Mouse (Mus musculus) cerebellum, postnatal 25 days (tissue): ENCODE results near the gene Nos1.
"Not testable (repeated sequence)": the region's sequence is repeated elsewhere in the genome, so short reads cannot be mapped to it uniquely, and the experiment has no call there.

ENCODE experiments used
- DNase-seq, 2 experiments: peaks; one replicate each; pipeline ENCODE4 v3.0.0; 2021; ENCODE audit warnings: mixed read lengths in 2 of 2

The Nos1 gene

DNA sequence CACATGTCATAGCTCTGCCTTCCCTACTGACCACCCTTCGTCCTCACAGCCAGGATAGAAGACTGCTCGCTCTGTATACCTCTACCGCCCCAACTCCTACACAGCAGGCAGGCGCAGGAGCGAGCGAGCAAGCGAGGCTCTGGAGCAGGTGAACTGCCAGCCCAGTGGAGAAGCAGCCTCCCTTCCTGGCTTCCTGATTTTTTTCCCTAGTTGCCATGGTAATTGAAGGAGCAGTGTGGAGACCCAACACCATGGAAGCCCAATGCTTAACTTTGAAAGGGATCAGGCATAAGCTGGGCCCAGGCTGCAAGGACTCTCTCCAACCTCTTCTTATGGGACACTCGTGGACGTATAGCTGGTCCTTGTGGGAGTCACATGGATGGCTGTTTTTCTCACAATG lies 59.4 kb downstream of the Nos1 start:
- peak in 1 of 2 experiments; percentile 23 for DNase-seq

DNA sequence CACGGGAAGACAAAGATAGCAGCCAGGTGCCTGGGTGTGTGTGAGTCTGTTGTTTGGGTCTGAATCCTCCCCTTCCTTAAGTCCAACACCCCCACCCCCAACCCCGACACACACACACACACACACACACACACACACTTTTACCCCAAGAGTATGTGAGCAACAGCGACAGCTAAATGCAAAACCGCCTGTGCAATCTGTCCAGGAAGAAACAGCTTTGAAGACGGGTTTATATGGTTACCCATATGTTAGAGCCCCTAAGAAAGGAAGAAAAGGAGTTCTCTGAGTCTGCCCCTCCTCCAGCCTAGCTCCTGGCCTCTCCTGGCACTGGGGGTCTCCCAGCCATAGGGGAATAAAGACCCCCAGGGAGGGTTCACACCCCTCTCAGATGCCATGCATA lies 60.2 kb downstream of the Nos1 start:
- DNase-seq = no peak

DNA sequence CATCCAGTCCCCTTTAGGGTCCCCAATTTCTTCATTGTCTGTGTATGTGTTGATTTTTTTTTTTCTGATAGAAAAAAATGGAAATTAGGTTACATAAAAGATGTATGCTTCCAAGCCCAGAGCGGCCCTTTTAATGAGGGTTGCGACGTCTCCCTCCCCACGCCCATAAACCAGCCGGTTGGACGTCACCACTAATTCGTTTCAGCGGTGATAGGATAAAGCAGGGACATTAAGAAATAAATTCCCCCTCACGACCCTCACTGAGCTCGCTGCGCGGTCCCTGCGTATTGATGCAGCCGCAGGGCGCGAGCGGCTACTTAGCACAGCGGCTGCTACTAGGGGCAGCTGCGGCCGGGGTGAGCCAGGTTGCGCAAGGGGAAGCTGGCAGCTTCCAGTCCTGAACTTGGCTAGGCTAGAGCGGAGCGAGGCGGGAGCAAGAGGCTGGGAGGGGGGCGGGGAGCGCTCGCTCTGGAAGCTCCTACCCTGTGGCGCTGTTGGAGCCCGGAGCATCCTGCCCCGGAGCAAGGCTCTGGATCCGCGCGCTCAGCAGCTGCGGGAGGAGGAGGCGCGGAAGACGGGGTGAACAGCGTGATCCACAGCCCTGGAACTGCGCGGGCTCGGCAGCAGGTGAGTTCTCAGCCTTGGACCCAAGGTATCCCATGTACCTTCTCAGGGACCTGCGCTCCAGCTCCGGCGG lies 61.0 kb downstream of the Nos1 start:
- DNase-seq = peak; percentile 80 to 81

DNA sequence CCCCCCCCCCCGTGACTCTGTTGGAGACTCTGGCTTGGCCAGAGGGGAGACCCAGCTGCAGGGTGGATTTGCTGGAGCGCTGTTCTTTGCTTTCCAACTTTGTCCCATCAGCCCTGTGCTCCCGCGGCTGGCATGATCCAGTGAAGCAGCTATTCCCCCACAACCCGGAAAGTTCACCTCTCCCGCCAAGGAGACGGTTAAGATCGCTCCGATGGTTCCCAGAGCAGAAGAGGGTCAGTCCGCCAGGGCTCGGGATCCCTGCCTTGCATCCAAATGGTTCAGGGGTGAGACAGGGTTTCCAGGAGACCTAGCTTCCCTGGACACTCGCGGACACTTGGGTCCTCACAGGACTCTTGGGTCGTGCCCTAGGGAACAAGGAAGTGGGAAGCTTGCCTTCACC lies 61.9 kb downstream of the Nos1 start:
- DNase-seq = peak; percentile 42 to 49

DNA sequence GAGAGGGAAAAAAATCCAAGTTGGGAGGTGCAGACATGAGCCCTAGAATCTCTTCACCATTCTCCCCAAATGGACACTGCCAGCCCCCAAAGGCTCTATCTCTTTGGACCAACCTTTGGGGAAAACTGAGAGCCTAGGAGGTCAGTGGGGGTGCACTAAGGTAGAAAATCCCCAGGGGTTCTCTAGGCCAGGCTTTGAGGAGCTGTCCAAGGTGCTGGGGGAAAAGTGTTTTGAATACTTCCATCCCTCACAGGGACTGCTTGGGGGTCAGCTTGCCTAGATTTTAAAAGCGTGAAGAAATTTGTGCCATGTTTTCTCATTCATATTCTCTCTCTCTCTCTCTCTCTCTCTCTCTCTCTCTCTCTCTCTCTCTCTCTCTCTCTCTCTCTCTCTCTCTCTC lies 63.8 kb downstream of the Nos1 start:
- DNase-seq = no peak

DNA sequence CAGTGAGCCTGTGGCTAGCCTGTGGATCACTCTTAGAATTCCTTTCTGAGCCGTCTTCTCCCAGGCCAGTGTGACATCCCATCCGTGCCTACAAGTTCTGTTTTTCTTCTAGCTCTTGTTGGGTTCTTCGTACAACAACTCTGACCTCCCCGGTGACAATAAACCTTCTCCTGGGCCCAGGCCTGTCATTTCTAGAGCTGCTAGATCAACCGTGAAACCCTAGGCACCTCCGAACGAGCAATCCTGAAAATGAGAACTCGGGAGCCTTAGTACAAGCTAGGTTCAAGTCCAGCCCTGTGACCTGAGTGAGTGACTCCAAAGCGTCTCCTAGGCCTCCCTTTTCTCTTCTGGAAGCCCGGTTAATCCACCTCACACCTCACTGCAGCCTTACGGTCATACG lies 69.6 kb downstream of the Nos1 start:
- DNase-seq = no peak

DNA sequence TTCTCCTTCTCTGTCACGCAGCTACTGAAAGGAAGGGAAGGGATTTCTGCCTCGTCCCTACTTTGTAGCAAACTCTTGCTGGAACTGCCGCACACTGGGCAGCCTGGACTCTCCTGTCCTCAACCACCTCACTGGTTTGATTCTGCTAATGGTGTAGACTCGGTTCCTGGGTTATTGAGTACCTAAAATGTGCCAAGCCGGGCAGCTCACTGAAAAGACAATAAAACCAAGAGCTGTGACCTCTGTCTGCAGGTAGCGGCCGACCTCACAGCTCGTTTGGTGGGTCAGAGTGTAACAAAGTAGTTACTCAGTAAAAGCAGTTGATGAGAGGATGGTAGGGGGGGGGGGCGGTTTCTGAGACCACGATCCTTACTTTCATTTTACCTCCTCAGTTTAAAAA lies 72.9 kb downstream of the Nos1 start:
- peak in 1 of 2 experiments; percentile 6 for DNase-seq

DNA sequence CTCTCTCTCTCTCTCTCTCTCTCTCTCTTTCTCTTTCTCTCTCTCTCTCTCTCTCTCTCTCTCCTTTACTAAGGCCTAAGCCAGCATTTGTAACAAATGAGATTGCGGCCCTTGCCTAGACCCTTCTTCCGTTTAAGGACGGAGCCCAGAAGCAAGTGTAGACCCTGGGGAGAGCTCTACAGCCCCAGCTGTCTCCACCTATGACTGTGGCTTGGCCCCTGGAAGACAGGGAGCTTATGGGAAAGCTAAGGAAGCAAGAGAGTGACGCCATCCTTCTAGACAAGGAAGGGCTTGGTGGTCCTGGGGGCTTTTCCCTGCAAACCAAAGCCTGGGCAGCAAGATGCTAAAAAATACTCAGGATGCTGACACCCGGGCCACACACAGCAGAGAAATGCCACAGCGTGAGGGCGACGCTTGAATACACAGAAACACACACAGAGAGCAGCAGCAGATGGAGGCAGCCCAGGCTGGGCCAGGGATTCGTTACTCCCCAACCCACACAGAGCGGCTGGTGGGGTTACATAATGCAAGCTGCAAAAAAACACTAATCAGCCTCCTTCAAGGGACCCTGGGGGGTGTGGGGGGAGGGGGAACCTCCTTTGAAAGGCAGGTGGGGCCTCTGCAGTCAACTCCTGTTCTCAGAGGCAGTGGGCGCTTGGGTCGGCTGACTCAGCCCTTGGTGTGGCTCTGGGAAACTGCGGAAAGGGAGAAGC lies 83.9 kb downstream of the Nos1 start:
- peak; percentile 86 to 87 for DNase-seq

DNA sequence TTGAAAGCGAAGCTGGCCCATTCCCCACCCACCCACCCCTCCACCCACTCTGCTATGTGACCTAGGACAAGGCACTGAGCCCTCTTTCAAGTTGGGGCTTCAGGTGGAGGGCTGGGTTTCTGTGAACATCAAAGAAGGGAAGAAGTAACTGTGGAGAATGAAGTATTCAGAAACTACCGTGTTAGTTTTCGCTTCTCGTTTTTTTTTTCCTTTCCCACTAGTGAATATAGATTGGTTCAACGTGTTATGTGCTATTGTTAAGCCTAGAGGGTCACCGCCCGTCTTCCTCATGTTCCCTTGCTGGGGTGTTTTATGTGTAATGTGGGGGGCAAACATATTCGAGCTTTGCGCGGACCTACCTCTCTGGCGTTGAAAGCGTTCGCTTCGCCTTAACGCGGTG lies 85.0 kb downstream of the Nos1 start:
- DNase-seq = no peak

DNA sequence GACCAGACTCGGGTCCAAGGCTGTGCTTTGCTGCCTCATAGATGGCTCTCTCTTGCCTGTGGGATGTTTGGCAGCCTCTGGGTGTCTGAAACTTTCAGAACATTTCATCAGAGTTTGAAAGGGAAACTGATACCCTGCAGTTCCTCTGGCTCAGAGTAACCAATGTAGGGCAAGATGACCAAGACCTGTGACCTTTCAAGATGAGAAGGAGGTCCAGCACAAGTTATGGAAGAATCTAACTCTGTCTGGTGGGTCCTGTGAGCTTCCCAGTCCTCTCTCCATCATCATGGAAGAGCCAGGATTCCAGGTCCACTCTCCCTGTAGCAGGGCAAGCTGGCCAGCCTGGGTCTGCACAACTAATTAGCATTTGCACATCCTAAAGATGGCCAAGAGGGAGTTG lies 90.8 kb downstream of the Nos1 start:
- DNase-seq = no peak

DNA sequence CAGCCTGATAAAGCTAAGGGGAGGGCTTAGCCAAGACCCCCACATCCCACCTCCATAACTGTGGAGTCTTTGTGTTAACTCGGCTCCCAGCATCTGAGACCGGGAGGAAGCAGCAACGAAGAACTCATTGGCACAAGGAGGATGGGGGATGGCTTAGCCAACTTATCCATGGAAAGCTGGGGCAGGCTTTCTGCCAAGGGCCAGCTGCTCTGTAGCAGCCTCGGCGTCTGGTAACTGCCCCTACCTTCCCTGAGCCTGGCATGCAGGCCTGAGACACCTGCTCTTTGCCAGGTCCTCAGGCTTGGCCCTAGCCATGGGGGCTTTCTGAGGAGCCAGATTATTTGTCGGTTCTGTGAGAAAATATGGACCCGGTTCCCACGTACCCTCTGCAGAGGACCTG lies 93.0 kb downstream of the Nos1 start:
- DNase-seq = peak; percentile 84 to 91

DNA sequence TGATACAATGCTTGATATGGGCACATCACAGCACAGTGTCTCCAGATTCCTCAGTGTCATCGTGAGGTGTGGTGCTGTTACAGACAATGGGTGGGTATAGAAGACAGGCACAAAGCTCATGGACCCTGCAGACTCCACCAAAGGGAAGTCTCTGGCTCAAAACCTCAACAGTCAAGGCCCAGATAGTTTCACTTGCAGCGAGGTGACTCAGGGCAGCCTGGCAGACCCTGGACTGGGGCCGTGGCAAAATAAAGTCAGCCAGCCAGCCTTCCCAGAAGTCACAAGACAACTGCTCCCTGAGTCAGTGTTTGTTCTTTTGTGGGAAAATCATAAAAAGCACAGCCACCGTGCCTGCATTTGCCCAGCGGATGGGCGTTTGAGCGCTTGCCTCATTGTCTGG lies 93.4 kb downstream of the Nos1 start:
- no peak for DNase-seq

DNA sequence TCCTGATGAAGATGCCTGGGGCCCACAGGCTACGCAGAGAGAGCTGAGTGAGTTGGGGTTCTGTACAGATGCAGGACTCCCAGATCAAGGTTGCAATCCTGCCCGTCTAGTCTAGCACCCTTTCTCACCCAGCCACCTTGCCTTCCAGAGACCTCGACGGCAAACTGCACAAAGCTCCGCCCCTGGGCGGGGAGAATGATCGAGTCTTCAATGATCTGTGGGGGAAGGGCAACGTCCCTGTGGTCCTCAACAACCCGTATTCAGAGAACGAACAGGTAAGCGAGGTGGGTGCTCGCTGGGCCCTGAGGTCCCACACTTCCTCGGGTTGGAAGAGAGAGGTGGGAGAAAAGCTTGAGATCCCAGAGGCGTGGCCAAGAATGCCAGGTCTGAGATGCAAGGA lies 98.3 kb downstream of the Nos1 start:
- DNase-seq = no peak

DNA sequence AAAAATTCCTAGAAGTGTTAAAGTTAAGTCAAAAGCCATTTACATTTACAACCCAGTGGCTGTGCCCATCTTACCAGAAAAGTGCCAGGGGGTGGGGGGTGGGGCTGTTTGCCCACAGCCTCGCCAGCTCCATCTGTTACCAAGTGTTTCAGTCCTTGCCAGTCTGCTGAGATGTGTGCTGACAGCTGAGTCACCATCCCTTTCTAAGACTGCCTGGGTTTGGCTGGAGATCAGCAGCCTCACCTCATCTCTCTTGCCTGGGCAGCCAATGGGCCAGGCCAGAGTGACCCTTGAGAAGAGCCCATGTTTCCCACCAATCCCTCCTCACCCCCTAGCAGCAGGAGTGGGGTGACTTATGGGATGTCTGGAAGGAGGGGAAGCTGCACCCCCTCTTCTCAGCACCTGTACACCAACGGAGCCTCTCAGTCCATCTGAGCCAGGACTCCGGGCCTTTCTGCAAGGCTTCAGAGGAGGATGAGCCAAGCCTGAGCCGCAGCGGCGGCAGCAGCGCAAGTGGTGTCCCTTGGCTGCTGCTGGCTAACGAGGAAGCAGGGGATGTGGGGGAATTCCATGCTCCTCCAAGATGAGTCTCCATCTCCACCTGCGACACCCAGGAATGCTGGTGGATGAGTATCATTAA lies 100.2 kb downstream of the Nos1 start:
- DNase-seq = peak; percentile 79 to 81

DNA sequence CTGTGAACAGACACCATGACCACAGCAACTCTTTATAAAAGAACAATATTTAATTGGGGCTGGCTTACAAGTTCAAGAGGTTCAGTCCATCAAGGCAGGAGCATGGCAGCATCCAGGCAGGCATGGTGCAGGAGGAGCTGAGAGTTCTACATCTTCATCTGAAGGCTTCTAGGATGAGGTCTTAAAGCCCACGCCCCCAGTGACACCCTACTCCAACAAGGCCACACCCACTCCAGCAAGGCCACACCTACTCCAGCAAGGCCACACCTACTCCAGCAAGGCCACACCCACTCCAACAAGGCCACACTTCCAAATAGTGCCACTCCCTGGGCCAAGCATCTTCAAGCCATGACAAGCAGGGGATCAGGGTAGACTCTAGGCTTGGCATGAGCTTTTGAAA lies 101.6 kb downstream of the Nos1 start:
- not testable (repeated sequence) for DNase-seq

DNA sequence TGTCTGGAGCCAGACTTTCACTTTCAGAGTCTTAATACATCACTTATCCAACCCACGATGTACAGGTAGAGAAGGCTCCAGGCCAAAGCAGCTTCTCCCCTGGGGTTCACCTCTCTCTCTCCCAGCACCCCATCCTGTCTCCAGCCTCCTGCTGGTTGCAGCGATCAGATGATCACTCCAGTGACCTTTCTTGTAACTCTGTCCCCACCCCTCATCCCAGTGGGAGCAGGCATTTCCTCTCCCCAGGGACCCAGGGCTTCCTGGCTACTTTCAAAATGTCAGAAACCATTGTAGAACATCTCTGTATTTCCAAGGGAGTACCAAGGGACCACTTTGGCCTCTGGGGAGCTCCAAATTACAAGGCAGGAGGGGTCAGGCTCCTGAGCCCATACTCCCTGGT lies 104.2 kb downstream of the Nos1 start:
- DNase-seq = no peak

DNA sequence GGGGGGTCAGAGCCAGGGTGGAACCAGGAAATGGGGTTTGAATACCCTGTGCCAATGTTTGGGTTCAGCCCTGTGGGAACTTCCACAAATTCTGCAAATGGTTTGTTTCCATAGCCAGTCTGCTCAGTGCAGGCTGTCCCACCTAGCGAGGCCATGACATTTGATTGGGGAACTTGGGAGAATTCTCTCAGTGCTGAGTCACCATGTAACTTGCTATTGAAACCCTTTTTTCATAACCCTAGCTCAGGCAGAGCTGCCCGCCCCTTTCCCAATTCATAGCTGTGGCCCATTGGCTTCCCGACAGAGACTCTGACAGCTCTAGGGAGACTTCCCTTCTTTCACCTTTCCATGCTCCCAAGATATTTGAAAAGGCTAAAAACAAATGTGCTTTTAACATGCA lies 107.3 kb downstream of the Nos1 start:
- peak in 1 of 2 experiments; percentile 6 for DNase-seq

DNA sequence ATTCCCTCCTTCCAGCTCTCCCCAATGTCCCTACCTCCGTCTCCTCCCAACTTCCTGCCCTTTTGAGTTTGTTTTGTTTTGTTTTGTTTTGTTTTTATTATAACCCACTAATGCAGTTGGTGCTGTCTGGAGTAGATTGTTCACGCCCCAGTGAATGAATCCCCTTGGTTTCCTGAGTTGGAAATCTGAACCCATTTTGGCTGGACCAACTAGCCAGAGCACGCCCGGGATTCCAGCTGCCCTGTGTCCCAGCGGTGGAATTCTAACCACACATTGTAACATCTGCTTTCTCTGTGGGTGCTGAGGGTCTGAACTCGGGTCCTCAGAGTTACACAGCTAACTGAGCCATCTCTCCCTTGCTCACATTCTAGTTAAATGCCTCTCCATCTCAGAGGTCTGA lies 108.1 kb downstream of the Nos1 start:
- peak in 1 of 2 experiments; percentile 10 for DNase-seq

DNA sequence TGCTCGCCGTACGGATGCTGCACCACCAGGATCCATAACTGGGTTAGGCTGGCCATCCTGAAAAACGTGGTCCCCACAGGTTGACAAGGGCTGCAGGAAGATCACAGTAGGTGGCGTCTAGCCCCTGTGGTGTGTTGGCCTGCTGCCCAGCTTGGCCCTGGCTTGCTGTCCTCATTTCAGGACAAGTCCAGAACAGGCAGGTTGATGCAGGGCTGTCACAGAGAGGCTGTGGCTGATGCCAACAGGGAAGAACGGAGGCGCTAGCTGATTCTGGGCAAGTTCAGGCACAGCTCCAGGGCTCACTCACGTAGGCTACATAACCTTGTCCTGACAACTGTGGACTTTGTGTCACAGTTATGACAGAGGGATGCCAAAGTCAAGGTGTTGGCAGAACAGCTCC lies 108.7 kb downstream of the Nos1 start:
- peak; percentile 97 to 99 for DNase-seq

DNA sequence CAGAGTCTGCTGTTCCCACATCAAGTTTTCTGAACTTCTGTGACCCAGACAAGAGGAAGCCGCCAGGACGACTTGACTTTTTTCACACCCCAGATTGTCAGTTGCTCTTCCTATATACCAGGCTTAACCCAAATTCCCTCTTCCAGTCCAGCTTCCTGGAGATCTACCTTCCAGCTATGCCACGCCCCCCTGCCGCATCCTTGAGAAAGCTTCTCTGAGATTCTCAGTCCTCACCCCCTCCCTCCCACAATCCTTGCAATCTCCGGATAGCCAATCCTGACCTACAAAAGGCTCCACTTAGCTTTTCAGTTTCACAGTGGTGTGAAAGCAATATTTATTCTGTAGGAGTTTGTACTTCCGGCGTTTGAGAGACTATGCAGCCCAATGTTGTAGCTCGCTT lies 110.0 kb downstream of the Nos1 start:
- DNase-seq = peak in 1 of 2 experiments; percentile 27

DNA sequence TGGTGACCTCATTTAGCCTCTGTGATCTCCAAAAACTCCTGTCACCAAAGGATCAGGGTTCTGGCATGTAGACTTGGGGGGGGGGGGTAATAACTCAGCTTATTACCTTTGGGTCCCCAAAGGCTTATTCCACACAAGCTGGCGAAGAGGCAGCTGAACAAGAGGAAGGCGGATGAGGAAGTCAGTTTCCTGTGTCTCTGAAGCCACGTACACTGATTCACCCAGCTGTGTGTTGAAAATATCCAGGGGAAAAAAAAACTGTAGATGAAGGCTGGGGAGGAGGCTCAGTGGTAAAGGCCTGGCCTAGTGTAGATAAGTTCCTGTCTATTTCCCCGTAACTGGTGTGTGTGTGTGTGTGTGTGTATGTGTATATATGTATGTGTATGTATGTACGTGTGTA lies 110.7 kb downstream of the Nos1 start:
- no peak for DNase-seq

DNA sequence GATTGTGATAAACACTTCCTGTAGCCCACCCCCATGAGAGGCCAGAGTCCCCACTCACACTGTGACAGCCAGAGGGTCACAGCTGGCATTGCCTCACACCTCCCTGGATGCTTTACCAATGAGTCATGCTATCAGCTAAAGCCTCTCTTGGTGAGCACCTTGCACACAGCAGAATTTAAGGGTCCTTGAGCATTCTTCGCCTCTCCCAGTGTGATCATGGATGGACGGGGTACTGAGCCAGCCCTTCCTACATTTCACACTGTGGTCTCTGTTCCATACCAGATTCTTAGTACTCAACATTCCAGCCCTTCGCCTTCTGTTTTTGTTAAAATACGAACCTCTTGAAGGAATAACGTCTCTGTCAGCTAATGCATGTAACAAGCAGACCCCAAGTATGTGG lies 113.2 kb downstream of the Nos1 start:
- no peak for DNase-seq

DNA sequence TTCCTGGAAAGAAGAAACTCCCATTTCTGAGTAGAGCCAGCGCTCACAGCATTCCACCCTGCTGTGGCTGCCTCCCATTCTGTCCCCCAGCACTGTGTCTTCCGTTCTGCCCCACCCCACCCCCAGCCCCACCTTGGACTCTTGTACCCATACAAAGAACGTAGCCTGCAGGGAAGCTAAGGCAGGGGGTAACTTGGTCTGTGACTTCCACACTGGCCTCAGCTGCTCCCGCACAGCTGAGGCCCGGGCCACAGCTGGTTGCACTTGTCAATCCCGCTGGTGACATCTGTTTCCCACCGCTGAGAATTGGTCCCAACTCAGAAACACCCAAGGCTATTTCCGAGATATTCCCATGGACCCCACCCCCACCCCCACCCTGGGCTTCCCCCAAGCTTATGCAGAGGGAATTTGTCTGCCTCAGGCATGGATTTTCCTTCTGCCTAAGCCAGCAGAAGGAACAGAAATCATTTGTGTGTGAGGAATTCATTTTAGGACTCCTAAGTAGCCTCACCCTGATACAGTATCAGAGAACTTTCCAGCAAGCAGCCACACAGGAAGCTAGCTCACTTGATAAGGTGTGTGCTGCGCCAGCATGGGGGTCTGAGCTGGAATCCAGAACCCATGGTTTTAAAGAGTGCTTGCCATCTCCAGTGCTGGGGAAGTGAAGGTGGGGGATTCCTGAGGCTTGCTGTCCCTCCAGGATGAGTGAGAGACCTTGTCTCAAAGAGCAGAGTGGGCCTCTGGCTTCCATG lies 117.4 kb downstream of the Nos1 start:
- DNase-seq = no peak
